Mouse (Mus musculus): ENCODE measurements around the gene Rab30.

- TF ChIP-seq POLR2A (IDR thresholded peaks at IDR 0.05; ENCODE audit: borderline replicate concordance, insufficient read depth, low read length) (no peak), CTCF (IDR thresholded peaks at IDR 0.05; ENCODE audit: borderline replicate concordance, insufficient read depth, low read depth, low read length) (no peak)
Observed at GRCm38 (mm10) chr7:92775703-92776102, 34.3 kb downstream of the Rab30 start.

Measured in cerebellum, adult 2 months (tissue).